Mouse (Mus musculus): ENCODE measurements around the gene Lsg1. TPM values are rescaled to one million over a fixed set of nuclear protein-coding genes. Genes with fewer than 3 reads are reported as not detected.

Gene Lsg1
- polyA plus RNA-seq, 1 experiment from 2014 or later: 87.0 TPM

- no peak for ATAC-seq (replicated peaks; ENCODE audit: insufficient number of reproducible peaks, low FRiP score, low TSS enrichment, low read depth)
- DNase-seq (ENCODE audit: low spot score): peak; percentile 59
- H3K4me1 ChIP-seq (ENCODE audit: control insufficient read depth, insufficient read depth, low read length): no peaks in the 10 kb centered on the region
Observed at GRCm38 (mm10) chr16:30530815-30531214, 56.6 kb downstream of the Lsg1 start.

GRCm38 (mm10) chr16:30528386-30528785 lies 59.0 kb downstream of the Lsg1 start:
- no peak overlapping the region for H3K4me2 ChIP-seq (ENCODE audit: low read depth, low read length)
- ATAC-seq (replicated peaks; ENCODE audit: insufficient number of reproducible peaks, low FRiP score, low TSS enrichment, low read depth) (no peak), DNase-seq (ENCODE audit: low spot score) (no peak)
- H3K4me1 ChIP-seq (ENCODE audit: control insufficient read depth, insufficient read depth, low read length): no peaks in the 10 kb centered on the region
- no peak overlapping the region for H3K9ac ChIP-seq (replicated peaks; ENCODE audit: low read length)
- H3K36me3 ChIP-seq (replicated peaks; ENCODE audit: control insufficient read depth, insufficient read depth, low read depth, low read length): no peaks in the 10 kb centered on the region
- H3K27me3 ChIP-seq (ENCODE audit: control insufficient read depth, insufficient read depth, low read length): no peaks in the 10 kb centered on the region
- no peak overlapping the region for H3K27ac ChIP-seq (replicated peaks; ENCODE audit: low read depth, low read length)
- no peak overlapping the region for H3K4me3 ChIP-seq (ENCODE audit: low read depth, low read length)
- no peaks in the 10 kb centered on the region for H3K9me3 ChIP-seq (replicated peaks; ENCODE audit: control insufficient read depth, low read length)
- 85% methylated on average over 8 of the region's 8 CpGs for WGBS

More at GRCm38 (mm10) chr16:30530815-30531214, 56.6 kb downstream of the Lsg1 start:
- WGBS: 46% methylated on average over 4 of the region's 4 CpGs
- H3K27ac ChIP-seq (replicated peaks; ENCODE audit: low read depth, low read length): no peak overlapping the region
- H3K27me3 ChIP-seq (ENCODE audit: control insufficient read depth, insufficient read depth, low read length): no peaks in the 10 kb centered on the region
- no peak overlapping the region for H3K4me2 ChIP-seq (ENCODE audit: low read depth, low read length)
- H3K36me3 ChIP-seq (replicated peaks; ENCODE audit: control insufficient read depth, insufficient read depth, low read depth, low read length): no peaks in the 10 kb centered on the region
- H3K9me3 ChIP-seq (replicated peaks; ENCODE audit: control insufficient read depth, low read length): no peaks in the 10 kb centered on the region
- H3K9ac ChIP-seq (replicated peaks; ENCODE audit: low read length): no peak overlapping the region
- no peak overlapping the region for H3K4me3 ChIP-seq (ENCODE audit: low read depth, low read length)

- no peak overlapping the region for H3K4me3 ChIP-seq (ENCODE audit: low read depth, low read length)
- no peak overlapping the region for H3K9ac ChIP-seq (replicated peaks; ENCODE audit: low read length)
- 62% methylated on average over 2 of the region's 2 CpGs for WGBS
- no peaks in the 10 kb centered on the region for H3K4me1 ChIP-seq (ENCODE audit: control insufficient read depth, insufficient read depth, low read length)
- H3K9me3 ChIP-seq (replicated peaks; ENCODE audit: control insufficient read depth, low read length): no peaks in the 10 kb centered on the region
- no peak overlapping the region for H3K27ac ChIP-seq (replicated peaks; ENCODE audit: low read depth, low read length)
- H3K27me3 ChIP-seq (ENCODE audit: control insufficient read depth, insufficient read depth, low read length): no peaks in the 10 kb centered on the region
- H3K4me2 ChIP-seq (ENCODE audit: low read depth, low read length): no peak overlapping the region
- H3K36me3 ChIP-seq (replicated peaks; ENCODE audit: control insufficient read depth, insufficient read depth, low read depth, low read length): no peaks in the 10 kb centered on the region
- DNase-seq (ENCODE audit: low spot score): no peak
- ATAC-seq (replicated peaks; ENCODE audit: insufficient number of reproducible peaks, low FRiP score, low TSS enrichment, low read depth): no peak
Observed at GRCm38 (mm10) chr16:30527889-30528288, 59.5 kb downstream of the Lsg1 start.

- H3K4me2 ChIP-seq (ENCODE audit: low read depth, low read length): no peak overlapping the region
- no peaks in the 10 kb centered on the region for H3K9me3 ChIP-seq (replicated peaks; ENCODE audit: control insufficient read depth, low read length)
- H3K27me3 ChIP-seq (ENCODE audit: control insufficient read depth, insufficient read depth, low read length): no peaks in the 10 kb centered on the region
- ATAC-seq (replicated peaks; ENCODE audit: insufficient number of reproducible peaks, low FRiP score, low TSS enrichment, low read depth) (no peak), DNase-seq (ENCODE audit: low spot score) (no peak)
- no peak overlapping the region for H3K27ac ChIP-seq (replicated peaks; ENCODE audit: low read depth, low read length)
- no peak overlapping the region for H3K9ac ChIP-seq (replicated peaks; ENCODE audit: low read length)
- H3K4me3 ChIP-seq (ENCODE audit: low read depth, low read length): no peak overlapping the region
- H3K4me1 ChIP-seq (ENCODE audit: control insufficient read depth, insufficient read depth, low read length): no peaks in the 10 kb centered on the region
- 77% methylated on average over 14 of the region's 14 CpGs for WGBS
- no peaks in the 10 kb centered on the region for H3K36me3 ChIP-seq (replicated peaks; ENCODE audit: control insufficient read depth, insufficient read depth, low read depth, low read length)
Observed at GRCm38 (mm10) chr16:30525756-30526155, 61.6 kb downstream of the Lsg1 start.

GRCm38 (mm10) chr16:30524481-30524880 lies 62.9 kb downstream of the Lsg1 start:
- no peaks in the 10 kb centered on the region for H3K27me3 ChIP-seq (ENCODE audit: control insufficient read depth, insufficient read depth, low read length)
- H3K9me3 ChIP-seq (replicated peaks; ENCODE audit: control insufficient read depth, low read length): no peaks in the 10 kb centered on the region
- H3K27ac ChIP-seq (replicated peaks; ENCODE audit: low read depth, low read length): no peak overlapping the region
- ATAC-seq (replicated peaks; ENCODE audit: insufficient number of reproducible peaks, low FRiP score, low TSS enrichment, low read depth): no peak
- no peaks in the 10 kb centered on the region for H3K36me3 ChIP-seq (replicated peaks; ENCODE audit: control insufficient read depth, insufficient read depth, low read depth, low read length)
- WGBS: 91% methylated on average over 6 of the region's 6 CpGs
- no peaks in the 10 kb centered on the region for H3K4me1 ChIP-seq (ENCODE audit: control insufficient read depth, insufficient read depth, low read length)
- no peak overlapping the region for H3K4me3 ChIP-seq (ENCODE audit: low read depth, low read length)
- no peak for DNase-seq (ENCODE audit: low spot score)
- H3K4me2 ChIP-seq (ENCODE audit: low read depth, low read length): no peak overlapping the region
- no peak overlapping the region for H3K9ac ChIP-seq (replicated peaks; ENCODE audit: low read length)

GRCm38 (mm10) chr16:30522253-30522940 lies 65.0 kb downstream of the Lsg1 start:
- no peak overlapping the region for H3K9ac ChIP-seq (replicated peaks; ENCODE audit: low read length)
- no peaks in the 10 kb centered on the region for H3K4me1 ChIP-seq (ENCODE audit: control insufficient read depth, insufficient read depth, low read length)
- no peaks in the 10 kb centered on the region for H3K36me3 ChIP-seq (replicated peaks; ENCODE audit: control insufficient read depth, insufficient read depth, low read depth, low read length)
- no peak overlapping the region for H3K27ac ChIP-seq (replicated peaks; ENCODE audit: low read depth, low read length)
- no peak overlapping the region for H3K4me3 ChIP-seq (ENCODE audit: low read depth, low read length)
- DNase-seq (ENCODE audit: low spot score) (peak; percentile 17), ATAC-seq (replicated peaks; ENCODE audit: insufficient number of reproducible peaks, low FRiP score, low TSS enrichment, low read depth) (peak; percentile 42; the same call in 1 of the 2 replicates)
- no peaks in the 10 kb centered on the region for H3K27me3 ChIP-seq (ENCODE audit: control insufficient read depth, insufficient read depth, low read length)
- WGBS: 62% methylated on average over 10 of the region's 10 CpGs
- no peak overlapping the region for H3K4me2 ChIP-seq (ENCODE audit: low read depth, low read length)
- H3K9me3 ChIP-seq (replicated peaks; ENCODE audit: control insufficient read depth, low read length): no peaks in the 10 kb centered on the region

GRCm38 (mm10) chr16:30521147-30521546 lies 66.2 kb downstream of the Lsg1 start:
- DNase-seq (ENCODE audit: low spot score) (no peak), ATAC-seq (replicated peaks; ENCODE audit: insufficient number of reproducible peaks, low FRiP score, low TSS enrichment, low read depth) (no peak)
- Histone ChIP-seq H3K4me1 (ENCODE audit: control insufficient read depth, insufficient read depth, low read length) (no peaks in the 10 kb centered on the region), H3K9ac (replicated peaks; ENCODE audit: low read length) (no peak overlapping the region), H3K4me2 (ENCODE audit: low read depth, low read length) (no peak overlapping the region), H3K36me3 (replicated peaks; ENCODE audit: control insufficient read depth, insufficient read depth, low read depth, low read length) (no peaks in the 10 kb centered on the region), H3K27ac (replicated peaks; ENCODE audit: low read depth, low read length) (no peak overlapping the region), H3K27me3 (ENCODE audit: control insufficient read depth, insufficient read depth, low read length) (no peaks in the 10 kb centered on the region), H3K4me3 (ENCODE audit: low read depth, low read length) (no peak overlapping the region), H3K9me3 (replicated peaks; ENCODE audit: control insufficient read depth, low read length) (no peaks in the 10 kb centered on the region)
- 55% methylated on average over 3 of the region's 3 CpGs for WGBS

GRCm38 (mm10) chr16:30520361-30520823 lies 67.0 kb downstream of the Lsg1 start:
- Histone ChIP-seq H3K4me3 (ENCODE audit: low read depth, low read length) (no peak overlapping the region), H3K9ac (replicated peaks; ENCODE audit: low read length) (no peak overlapping the region), H3K36me3 (replicated peaks; ENCODE audit: control insufficient read depth, insufficient read depth, low read depth, low read length) (no peaks in the 10 kb centered on the region), H3K4me1 (ENCODE audit: control insufficient read depth, insufficient read depth, low read length) (no peaks in the 10 kb centered on the region), H3K9me3 (replicated peaks; ENCODE audit: control insufficient read depth, low read length) (no peaks in the 10 kb centered on the region), H3K27me3 (ENCODE audit: control insufficient read depth, insufficient read depth, low read length) (no peaks in the 10 kb centered on the region), H3K27ac (replicated peaks; ENCODE audit: low read depth, low read length) (no peak overlapping the region), H3K4me2 (ENCODE audit: low read depth, low read length) (no peak overlapping the region)
- ATAC-seq (replicated peaks; ENCODE audit: insufficient number of reproducible peaks, low FRiP score, low TSS enrichment, low read depth) (no peak), DNase-seq (ENCODE audit: low spot score) (peak; percentile 85)
- WGBS: 41% methylated on average over 9 of the region's 9 CpGs

Measured in embryonic facial prominence, embryonic 11.5 days (tissue).